ENCODE assay signal across 9 mouse cellular contexts in genomic region chr19:33101093-33102007, GRCm38 (mm10).
DNase-seq lines count a peak whose midpoint lies in the region; ATAC-seq and TF ChIP-seq lines count a peak whose summit lies in the region.
"Had no signal": no experiment of that assay in that cellular context is flagged by ENCODE, and none has a peak within 500 bp of the region (broad histone marks: within the 10 kb centered on the region; RNA-seq: fewer than 3 reads in every experiment).

No protein-coding gene starts in this region.

- intact Hi-C loops in left cerebral cortex, adult 2 months (cut with DNase I): loop anchor here (5.0 kb wide), 1 partner anchor 344 kb away; the partner anchor contains the start of gene Pten

- H3K36me3 ChIP-seq in liver, embryonic 14.5 days (replicated peaks; ENCODE audit: control insufficient read depth, insufficient read depth, low read depth): no peaks in the 10 kb centered on the region
- H3K36me3 ChIP-seq: heart, embryonic 15.5 days had no signal

- H3K4me2 ChIP-seq in liver, embryonic 14.5 days (ENCODE audit: low read depth): peak overlapping the region; percentile 51
- H3K4me2 ChIP-seq: heart, embryonic 15.5 days had no signal

- H3K9me3 ChIP-seq in liver, embryonic 14.5 days (ENCODE audit: control insufficient read depth, low read length): no peaks in the 10 kb centered on the region
- H3K9me3 ChIP-seq: heart, embryonic 15.5 days had no signal

- WGBS in liver, embryonic 14.5 days (ENCODE audit: insufficient replicate concordance): 2% methylated on average over 13 of the region's 13 CpGs

- 0 out of 2 replicates have a peak, but pooled peaks have one; percentile 22 for TF ChIP-seq EP300 in liver, embryonic 14.5 days (IDR thresholded peaks at IDR 0.05; ENCODE audit: low read depth)

- DNase-seq in left cerebral cortex, adult 2 months (ENCODE audit: extremely low spot score in 1 of 2, low spot score in 2 of 2): no peak
- DNase-seq in left cerebral cortex, adult 8-10 months (ENCODE audit: low spot score in 2 of 2): no peak
- peak in 2 of 3 experiments; percentile 11 to 33 for DNase-seq in liver, embryonic 14.5 days (ENCODE audit: low read depth in 3 of 3, low spot score in 3 of 3)
- peak; percentile 80 to 83 for DNase-seq in spleen, postnatal 36 days (ENCODE audit: low spot score in 2 of 2)
- no peak for DNase-seq in cerebellum, adult 18-20 months
- no peak for DNase-seq in heart, postnatal 4 days
- no peak for DNase-seq in adrenal gland, adult 8-10 months

- no peak for TF ChIP-seq CTCF in left cerebral cortex, adult 2 months (IDR thresholded peaks at IDR 0.05)
- no peak for TF ChIP-seq CTCF in liver, embryonic 14.5 days (IDR thresholded peaks at IDR 0.05; ENCODE audit: low read depth)

- ATAC-seq in activated CD4-positive, CD25-positive, alpha-beta regulatory T cell, adult 4 months: peak; percentile 79
- peak; percentile 75 for ATAC-seq in liver, embryonic 14.5 days (ENCODE audit: insufficient read depth)

- H3K27ac ChIP-seq in left cerebral cortex, adult 2 months: peak overlapping the region; percentile 25
- H3K27ac ChIP-seq in liver, embryonic 14.5 days: no peak overlapping the region; the same call in 1 of the 2 replicates
- H3K27ac ChIP-seq: heart, embryonic 15.5 days had no signal

- peaks cover 0 to 26% of the 10 kb centered on the region in 2 experiments; a peak in 3 of 4 replicates for H3K4me1 ChIP-seq in liver, embryonic 14.5 days (replicated peaks; ENCODE audit: control insufficient read depth in 2 of 2, insufficient read depth in 2 of 2, low read length in 1 of 2)

- no peak overlapping the region for H3K4me3 ChIP-seq in left cerebral cortex, adult 2 months
- H3K4me3 ChIP-seq in liver, embryonic 14.5 days (ENCODE audit: insufficient read depth in 1 of 2, low read depth in 2 of 2, low read length in 2 of 2): peak overlapping the region in 1 of 2 experiments; percentile 29; a peak in 2 of 4 replicates
- H3K4me3 ChIP-seq: heart, embryonic 15.5 days had no signal

- H3K9ac ChIP-seq in liver, embryonic 14.5 days (replicated peaks): no peak overlapping the region
- H3K9ac ChIP-seq: heart, embryonic 15.5 days had no signal

- H3K27me3 ChIP-seq in liver, embryonic 14.5 days (ENCODE audit: control insufficient read depth, insufficient read depth, low read length): no peaks in the 10 kb centered on the region
- H3K27me3 ChIP-seq: heart, embryonic 15.5 days had no signal

Comparison
In these comparisons a context has a peak if more than half of its experiments do, and no peak if none do; other contexts are left out.
1. DNase-seq: peak in liver, embryonic 14.5 days (2 of 3) and spleen, postnatal 36 days (2 of 2); none in left cerebral cortex, adult 2 months (0 of 2), left cerebral cortex, adult 8-10 months (0 of 2), cerebellum, adult 18-20 months (0 of 2), heart, postnatal 4 days (single experiment) and adrenal gland, adult 8-10 months (single experiment).